Mouse (Mus musculus): ENCODE data around the gene Ggt6.

DNA sequence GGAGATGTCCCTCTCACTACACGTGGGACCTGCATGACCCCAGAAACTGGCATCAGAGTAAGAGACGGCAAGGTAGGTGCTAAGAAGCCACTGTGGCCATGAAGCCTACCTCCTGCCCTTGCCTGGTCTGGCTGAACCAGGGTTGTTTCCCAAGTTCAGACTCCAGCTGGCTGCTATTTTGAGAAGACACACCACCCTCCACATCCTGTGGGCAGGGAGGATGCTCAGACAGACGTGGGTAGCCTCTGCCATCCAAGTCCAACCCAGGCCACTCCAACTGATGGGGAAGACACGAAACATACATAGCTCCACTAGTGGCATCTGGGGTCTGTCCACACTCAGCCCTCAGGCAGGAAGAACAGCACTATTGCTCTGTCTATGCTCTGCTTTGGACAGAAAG is 34.7 kb downstream of the Ggt6 start:
- TF ChIP-seq POLR2A (IDR thresholded peaks at IDR 0.05; ENCODE audit: low read depth, low read length) (no peak), CTCF (IDR thresholded peaks at IDR 0.05; ENCODE audit: extremely low read depth, insufficient read depth, insufficient read length, insufficient replicate concordance) (no peak)

Data from spleen, adult 2 months (tissue).